Mouse (Mus musculus) forebrain, postnatal 0 days (tissue): Measurements from ENCODE around the gene Hps6. TPM values are rescaled to one million over a fixed set of nuclear protein-coding genes. Genes with fewer than 3 reads are reported as not detected.

Source experiments
- ATAC-seq: fragments of 200-750 bp; cut with Nextera tagmentation; 2 replicates; pipeline ENCODE4 v1.8.0; 2017; ENCODE audit warnings: mild to moderate bottlenecking, moderate library complexity
- DNase-seq: peaks from one replicate; pipeline ENCODE4 v3.0.0-alpha.2; 2015
- H3K27ac ChIP-seq: fragments of 300-500 bp; sonication (generic); 2 replicates; pipeline ENCODE4 v1.5.1; 2014; ENCODE audit warnings: low read depth, mild to moderate bottlenecking, antibody characterized with exemption, low read length, moderate library complexity, mixed read lengths
- H3K27me3 ChIP-seq: fragments of 300-500 bp; sonication (generic); 2 replicates; pipeline ENCODE4 v1.6.1; 2014; ENCODE audit warnings: mild to moderate bottlenecking, low read length, mixed read lengths; ENCODE audit not compliant: insufficient read depth
- H3K36me3 ChIP-seq: fragments of 300-500 bp; sonication (generic); 2 replicates; pipeline ENCODE4 v1.6.1; 2014; ENCODE audit warnings: mild to moderate bottlenecking, moderate library complexity; ENCODE audit not compliant: insufficient read depth
- H3K4me1 ChIP-seq: fragments of 300-500 bp; sonication (generic); 2 replicates; pipeline ENCODE4 v1.6.1; 2014; ENCODE audit warnings: antibody characterized with exemption; ENCODE audit not compliant: insufficient read depth
- H3K4me2 ChIP-seq: fragments of 300-500 bp; sonication (generic); 2 replicates; pipeline ENCODE4 v1.6.1; 2014; ENCODE audit warnings: low read depth, mild to moderate bottlenecking, moderate library complexity
- H3K4me3 ChIP-seq: fragments of 300-500 bp; sonication (generic); 2 replicates; pipeline ENCODE4 v1.5.1; 2014; ENCODE audit warnings: low read depth, low read length, mixed read lengths
- H3K9ac ChIP-seq: fragments of 300-500 bp; sonication (generic); 2 replicates; pipeline ENCODE4 v1.6.1; 2014; ENCODE audit warnings: mild to moderate bottlenecking
- H3K9me3 ChIP-seq: fragments of 300-500 bp; sonication (generic); 2 replicates; pipeline ENCODE4 v1.6.1; 2016; ENCODE audit warnings: low read length
- CTCF ChIP-seq: sonication (generic); IDR thresholded peaks from 2 replicates; pipeline ENCODE4 v1.5.1; 2016; ENCODE audit warnings: antibody characterized with exemption, control low read depth, low read depth
- WGBS: fragments of 180-500 bp; shearing (Covaris S2); extraction: QIAGEN DNeasy Blood & Tissue Kit; methylation state at CpG from one replicate; pipeline ENCODE4 v1.1.7; 2014; 5-methylcytosine and 5-hydroxymethylcytosine counted together
- polyA plus RNA-seq: library from polyadenylated mRNA; unstranded; fragments of >200 nt; fragmentation: Nextera tagmentation; extraction: Ambion mirVana; gene quantifications from 2 replicates; pipeline ENCODE4 v1.2.1, GENCODE M21; 2015
- total RNA-seq: library from RNA; depleted of rRNA; stranded (reverse); fragments of >200 nt; gene quantifications from 2 replicates; pipeline ENCODE4 v1.2.3, GENCODE M21; 2014

Hps6 gene
- total and polyA plus RNA-seq, 2 experiments from 2014 or later: 4.6 to 5.3 TPM

DNA sequence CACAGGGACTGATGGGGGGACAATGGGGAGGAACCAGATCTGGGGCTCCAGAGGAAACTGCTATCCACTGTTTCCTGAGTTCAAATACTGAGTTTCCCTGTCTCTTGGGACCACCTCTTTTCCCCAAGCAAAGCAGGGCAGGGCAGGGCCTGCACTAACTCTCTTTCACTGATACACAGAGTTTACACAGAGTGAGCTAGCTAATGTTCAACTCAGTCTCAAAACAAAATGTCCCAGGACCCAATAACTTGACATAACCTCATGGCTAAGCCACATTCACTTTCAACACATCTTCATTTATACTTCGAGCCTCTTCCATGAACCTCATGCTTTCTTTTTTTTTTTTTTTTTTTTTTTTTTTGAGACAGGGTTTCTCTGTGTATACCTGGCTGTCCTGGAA is 26.3 kb downstream of the Hps6 start:
- ATAC-seq (no peak), DNase-seq (no peak)
- no peak overlapping the region for H3K4me2 ChIP-seq
- H3K27me3 ChIP-seq: no peaks in the 10 kb centered on the region
- no peaks in the 10 kb centered on the region for H3K4me1 ChIP-seq
- H3K27ac ChIP-seq: no peak overlapping the region
- 100% methylated on average over 1 of the region's 1 CpGs for WGBS
- no peaks in the 10 kb centered on the region for H3K9me3 ChIP-seq
- H3K36me3 ChIP-seq: peaks cover 35% of the 10 kb centered on the region
- TF ChIP-seq CTCF: no peak
- no peak overlapping the region for H3K9ac ChIP-seq
- no peak overlapping the region for H3K4me3 ChIP-seq

DNA sequence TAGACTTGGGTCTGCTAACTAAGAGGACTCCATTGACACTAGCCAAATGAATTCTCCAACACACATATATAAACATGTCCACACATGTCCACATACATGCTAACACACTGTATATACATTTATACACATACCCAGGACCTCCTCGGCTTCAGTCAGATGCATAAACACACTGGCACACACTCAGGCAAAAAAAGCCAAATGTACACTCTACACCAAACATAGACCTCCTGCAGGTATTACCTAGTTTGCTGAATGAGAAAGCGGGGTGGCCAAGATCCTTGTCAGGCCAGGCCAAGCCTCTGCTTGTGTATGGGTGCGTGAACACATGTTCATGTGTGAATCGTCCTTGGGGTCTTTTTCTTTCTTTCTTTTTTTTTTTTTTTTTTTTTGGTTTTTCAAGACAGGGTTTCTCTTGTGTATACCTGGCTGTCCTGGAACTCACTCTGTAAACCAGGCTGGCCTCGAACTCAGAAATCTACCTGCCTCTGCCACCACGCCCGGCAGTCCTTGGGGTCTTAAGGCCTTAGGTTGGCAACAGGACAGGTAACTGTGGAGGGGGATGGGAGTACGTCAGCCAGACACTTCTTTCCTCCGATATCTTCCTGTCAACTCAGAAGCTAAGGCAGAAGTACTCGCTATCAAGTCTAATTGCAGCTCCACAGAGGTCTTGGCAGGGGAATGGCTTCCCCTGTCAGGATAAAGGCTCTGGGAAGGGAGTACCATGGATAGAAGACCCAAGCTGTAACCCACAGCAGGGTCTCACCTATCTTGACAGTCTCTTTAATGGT is 27.1 kb downstream of the Hps6 start:
- no peak overlapping the region for H3K27ac ChIP-seq
- no peak for ATAC-seq
- H3K36me3 ChIP-seq: peaks cover 43% of the 10 kb centered on the region
- H3K9ac ChIP-seq: no peak overlapping the region
- H3K4me2 ChIP-seq: no peak overlapping the region
- no peaks in the 10 kb centered on the region for H3K9me3 ChIP-seq
- H3K4me1 ChIP-seq: no peaks in the 10 kb centered on the region
- H3K27me3 ChIP-seq: no peaks in the 10 kb centered on the region
- no peak for DNase-seq
- WGBS: 94% methylated on average over 10 of the region's 10 CpGs
- TF ChIP-seq CTCF: no peak
- no peak overlapping the region for H3K4me3 ChIP-seq

DNA sequence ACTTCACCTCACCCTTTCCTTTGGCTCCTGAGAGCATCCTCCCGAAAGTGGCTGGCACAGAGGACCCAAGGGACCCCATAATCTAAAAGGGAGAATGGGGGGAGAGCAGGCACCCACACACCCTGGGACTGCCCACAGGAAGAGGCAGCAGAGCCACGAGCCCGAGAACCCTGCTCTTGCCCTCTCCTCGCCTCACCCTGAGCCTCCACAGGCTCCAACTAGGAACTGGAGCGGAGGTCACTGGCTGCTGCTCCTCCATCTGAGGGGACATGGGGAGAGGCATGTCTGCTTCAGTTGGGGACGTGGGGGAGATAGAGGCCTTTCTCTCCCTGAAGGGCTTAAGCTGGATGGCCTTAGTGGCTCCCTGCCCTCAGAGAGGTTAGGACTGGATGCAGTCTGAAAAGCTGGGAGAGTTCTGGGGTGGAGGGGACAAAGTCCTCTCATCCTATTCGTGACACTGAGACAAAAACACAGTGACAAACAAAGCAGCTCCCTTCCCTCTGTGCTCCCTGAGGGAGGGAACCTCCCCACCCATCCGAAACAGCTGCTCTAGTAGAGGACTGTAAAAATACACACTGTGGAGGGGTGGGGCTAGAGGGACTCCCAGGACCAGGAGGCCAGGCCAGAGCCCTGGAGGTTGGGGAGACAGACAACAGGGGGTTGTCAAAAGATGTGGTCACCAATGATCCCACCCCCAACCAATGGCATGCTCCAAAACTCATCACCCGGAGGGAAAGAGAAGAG is 28.6 kb downstream of the Hps6 start:
- Histone ChIP-seq H3K4me1 (0 out of 2 replicates have a peak, but pooled peaks cover 5% of the 10 kb centered on the region), H3K27me3 (no peaks in the 10 kb centered on the region), H3K27ac (no peak overlapping the region), H3K36me3 (peaks cover 55% of the 10 kb centered on the region), H3K9me3 (no peaks in the 10 kb centered on the region), H3K4me3 (no peak overlapping the region), H3K4me2 (no peak overlapping the region), H3K9ac (no peak overlapping the region)
- WGBS: 71% methylated on average over 9 of the region's 9 CpGs
- no peak for TF ChIP-seq CTCF
- ATAC-seq (no peak), DNase-seq (no peak)

DNA sequence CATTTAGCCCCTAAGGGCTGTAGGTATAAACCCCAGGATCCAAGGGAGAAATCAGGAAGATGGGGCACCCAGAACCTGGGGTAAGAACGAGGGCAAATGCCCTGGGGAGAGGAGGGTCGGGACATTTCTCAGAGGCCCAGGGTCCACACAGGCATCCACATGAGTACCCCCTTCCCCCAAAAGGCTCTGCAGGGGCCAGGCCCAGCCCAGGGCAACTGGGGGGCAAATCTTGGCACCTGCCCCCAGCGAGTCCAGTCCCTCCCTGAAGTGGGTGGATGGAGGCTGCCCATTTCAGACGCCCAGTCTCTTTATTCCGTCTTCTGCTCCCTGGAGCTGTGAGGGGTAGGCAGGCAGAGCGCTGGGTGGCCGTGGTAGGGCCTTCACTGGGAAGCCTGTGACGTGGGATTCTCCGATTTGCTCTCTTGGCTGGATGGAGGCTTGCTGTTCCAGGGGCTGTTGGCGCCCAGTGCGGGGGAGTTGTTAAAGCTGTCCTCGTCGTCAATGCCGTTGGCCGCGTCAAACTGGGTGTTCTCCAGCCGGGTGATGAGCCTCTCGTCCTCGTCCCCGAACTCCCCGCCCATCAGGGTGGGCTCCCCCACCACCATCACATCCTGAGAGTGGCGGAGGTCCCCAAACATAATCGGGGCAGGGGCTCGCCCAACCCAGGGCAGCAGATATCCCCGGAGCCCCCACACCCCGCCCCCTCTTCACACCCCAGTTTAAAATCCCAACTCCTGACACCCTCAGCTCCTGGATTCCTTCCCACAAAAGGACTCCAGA is 29.6 kb downstream of the Hps6 start:
- ATAC-seq (no peak), DNase-seq (no peak)
- peaks cover 55% of the 10 kb centered on the region for H3K36me3 ChIP-seq
- H3K9me3 ChIP-seq: no peaks in the 10 kb centered on the region
- no peak overlapping the region for H3K4me2 ChIP-seq
- TF ChIP-seq CTCF: no peak
- no peak overlapping the region for H3K4me3 ChIP-seq
- no peak overlapping the region for H3K27ac ChIP-seq
- H3K9ac ChIP-seq: no peak overlapping the region
- WGBS: 76% methylated on average over 26 of the region's 26 CpGs
- peaks cover 14% of the 10 kb centered on the region for H3K4me1 ChIP-seq
- no peaks in the 10 kb centered on the region for H3K27me3 ChIP-seq

DNA sequence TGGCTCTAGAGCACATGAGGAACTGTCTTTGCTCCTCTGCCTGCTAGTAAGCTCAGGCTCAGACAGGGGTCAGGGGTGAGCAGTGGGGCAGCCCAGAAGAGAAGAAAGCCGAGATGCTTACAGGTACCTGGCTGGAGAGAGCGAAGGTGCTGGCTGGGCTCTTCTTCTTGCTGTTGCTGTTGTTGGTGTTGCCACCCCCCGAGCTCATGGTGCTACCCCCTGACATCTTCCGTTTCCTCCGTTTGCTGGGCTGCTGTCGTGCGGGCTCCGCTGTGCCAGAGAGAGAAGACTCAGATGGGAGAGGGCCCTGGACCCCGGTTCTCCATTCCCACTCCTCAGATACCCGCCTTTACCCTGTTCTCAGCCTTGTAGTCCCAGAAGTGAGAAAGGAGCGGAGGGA is 30.6 kb downstream of the Hps6 start:
- H3K36me3 ChIP-seq: peaks cover 55% of the 10 kb centered on the region

DNA sequence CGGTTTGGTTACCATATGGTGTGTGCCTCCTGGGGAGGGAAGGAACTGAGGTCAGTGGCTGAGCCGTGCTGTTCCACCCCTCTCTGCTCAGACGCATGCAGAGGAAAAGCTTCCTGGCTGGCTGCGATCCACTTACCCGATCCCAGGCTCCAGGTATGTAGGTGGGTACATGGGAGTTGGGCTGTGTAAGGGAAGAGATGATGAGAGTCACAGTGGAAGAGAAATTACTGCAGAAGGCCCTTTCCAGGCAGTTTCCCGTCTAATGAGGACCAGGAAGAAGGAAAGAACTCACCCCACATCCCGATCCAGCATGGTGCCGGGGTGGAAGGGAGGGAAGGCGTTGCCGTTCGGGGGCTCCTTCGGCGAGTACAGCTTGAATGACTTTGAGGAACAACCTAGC is 32.7 kb downstream of the Hps6 start:
- TF ChIP-seq CTCF: no peak
- H3K9ac ChIP-seq: no peak overlapping the region
- H3K36me3 ChIP-seq: peaks cover 52% of the 10 kb centered on the region
- ATAC-seq (no peak), DNase-seq (no peak)
- H3K27me3 ChIP-seq: no peaks in the 10 kb centered on the region
- peaks cover 30% of the 10 kb centered on the region for H3K4me1 ChIP-seq
- no peak overlapping the region for H3K27ac ChIP-seq
- 0 out of 2 replicates have a peak overlapping the region, but pooled peaks have one; percentile 91 for H3K4me2 ChIP-seq
- 83% methylated on average over 13 of the region's 13 CpGs for WGBS
- H3K9me3 ChIP-seq: no peaks in the 10 kb centered on the region
- no peak overlapping the region for H3K4me3 ChIP-seq

More for the DNA sequence above, 30.6 kb downstream of the Hps6 start:
- no peak overlapping the region for H3K9ac ChIP-seq
- H3K27ac ChIP-seq: no peak overlapping the region
- WGBS: 94% methylated on average over 11 of the region's 11 CpGs
- ATAC-seq (no peak), DNase-seq (no peak)
- H3K4me1 ChIP-seq: peaks cover 20% of the 10 kb centered on the region
- no peak overlapping the region for H3K4me3 ChIP-seq
- H3K9me3 ChIP-seq: no peaks in the 10 kb centered on the region
- H3K27me3 ChIP-seq: no peaks in the 10 kb centered on the region
- no peak overlapping the region for H3K4me2 ChIP-seq
- TF ChIP-seq CTCF: no peak
